8 mouse cellular contexts compared by ENCODE assay signal in genomic region chr13:23450398-23450797, GRCm38 (mm10). TPM values are rescaled to one million over a fixed set of nuclear protein-coding genes. Genes with fewer than 3 reads are reported as not detected.
A peak's percentile ranks its signal among the peaks of the same experiment; 100 is the strongest.
DNase-seq lines count a peak whose midpoint lies in the region; ATAC-seq and TF ChIP-seq lines count a peak whose summit lies in the region.

No protein-coding gene starts in this region.

- H3K4me3 ChIP-seq in embryonic facial prominence, embryonic 10.5 days, result peak overlapping the region; percentile 68
- peak overlapping the region; percentile 65 for H3K4me3 ChIP-seq in limb, embryonic 10.5 days
- peak overlapping the region; percentile 65 for H3K4me3 ChIP-seq in midbrain, embryonic 10.5 days
- H3K4me3 ChIP-seq in small intestine, adult 2 months (ENCODE audit: low read depth, low read length), result peak overlapping the region; percentile 56

- peak; percentile 5 for ATAC-seq in granulocyte monocyte progenitor cell, adult 5-6 weeks (replicated peaks; ENCODE audit: poor library complexity, severe bottlenecking)
- no peak for ATAC-seq in inflammation-experienced regulatory T-cells, adult 6 months

- under 1% methylated on average over 15 of the region's 15 CpGs for WGBS in embryonic facial prominence, embryonic 10.5 days
- under 1% methylated on average over 15 of the region's 15 CpGs for WGBS in limb, embryonic 10.5 days
- WGBS in midbrain, embryonic 10.5 days, result under 1% methylated on average over 15 of the region's 15 CpGs
- 1% methylated on average over 15 of the region's 15 CpGs for WGBS in small intestine, adult 2 months

- H3K36me3 ChIP-seq in embryonic facial prominence, embryonic 10.5 days (replicated peaks), result no peaks in the 10 kb centered on the region
- H3K36me3 ChIP-seq in limb, embryonic 10.5 days, result no peaks in the 10 kb centered on the region
- no peaks in the 10 kb centered on the region for H3K36me3 ChIP-seq in midbrain, embryonic 10.5 days
- no peaks in the 10 kb centered on the region for H3K36me3 ChIP-seq in small intestine, adult 2 months (ENCODE audit: control insufficient read depth, insufficient read depth, low read length)

- DNase-seq in adrenal gland, postnatal 14 days, result peak; percentile 88
- DNase-seq in embryonic facial prominence, embryonic 10.5 days (ENCODE audit: low spot score), result peak; percentile 88
- peak; percentile 89 for DNase-seq in kidney, adult 18-20 months
- peak; percentile 88 for DNase-seq in limb, embryonic 10.5 days (ENCODE audit: low spot score)
- DNase-seq in midbrain, embryonic 10.5 days (ENCODE audit: low spot score), result peak; percentile 87

- no peak for TF ChIP-seq POLR2A in small intestine, adult 2 months (IDR thresholded peaks at IDR 0.05; ENCODE audit: low read depth, low read length)

- H3K4me1 ChIP-seq in embryonic facial prominence, embryonic 10.5 days, result peaks cover 6% of the 10 kb centered on the region
- H3K4me1 ChIP-seq in limb, embryonic 10.5 days, result no peaks in the 10 kb centered on the region
- H3K4me1 ChIP-seq in midbrain, embryonic 10.5 days, result peaks cover 10% of the 10 kb centered on the region; the same call in 1 of the 2 replicates
- no peaks in the 10 kb centered on the region for H3K4me1 ChIP-seq in small intestine, adult 2 months (ENCODE audit: control insufficient read depth, insufficient read depth, insufficient read length, low read length)

- TF ChIP-seq CTCF in small intestine, adult 2 months (IDR thresholded peaks at IDR 0.05; ENCODE audit: extremely low read depth, insufficient read length, insufficient replicate concordance, low read depth, low read length), result no peak

- H3K27ac ChIP-seq in embryonic facial prominence, embryonic 10.5 days (replicated peaks), result peak overlapping the region; percentile 71
- peak overlapping the region; percentile 77 for H3K27ac ChIP-seq in limb, embryonic 10.5 days
- peak overlapping the region; percentile 80 for H3K27ac ChIP-seq in midbrain, embryonic 10.5 days (replicated peaks)
- H3K27ac ChIP-seq in small intestine, adult 2 months (ENCODE audit: insufficient read depth, low read depth, low read length), result no peak overlapping the region

- H3K9me3 ChIP-seq in embryonic facial prominence, embryonic 10.5 days, result no peaks in the 10 kb centered on the region
- no peaks in the 10 kb centered on the region for H3K9me3 ChIP-seq in limb, embryonic 10.5 days (replicated peaks)
- no peaks in the 10 kb centered on the region for H3K9me3 ChIP-seq in midbrain, embryonic 10.5 days (replicated peaks)

- no peaks in the 10 kb centered on the region for H3K27me3 ChIP-seq in embryonic facial prominence, embryonic 10.5 days (replicated peaks; ENCODE audit: low read depth, poor library complexity, severe bottlenecking)
- H3K27me3 ChIP-seq in limb, embryonic 10.5 days (ENCODE audit: low read depth, poor library complexity, severe bottlenecking), result no peaks in the 10 kb centered on the region
- H3K27me3 ChIP-seq in midbrain, embryonic 10.5 days (ENCODE audit: low read depth, poor library complexity, severe bottlenecking), result no peaks in the 10 kb centered on the region
- no peaks in the 10 kb centered on the region for H3K27me3 ChIP-seq in small intestine, adult 2 months (ENCODE audit: control insufficient read depth, insufficient read depth, low read length)

RNA-seq across cellular contexts. Expression of gene Btn1a1, which starts 15.3 kb away (rescaled TPM):
- 0.19 TPM in 1 of 2 replicates, not detected in the other for total RNA-seq in adrenal gland, postnatal 14 days (2021)
- 0.12 and 0.16 TPM in 2 replicates for polyA plus RNA-seq in embryonic facial prominence, embryonic 10.5 days (2016; fragmentation: Nextera tagmentation; extraction: Ambion mirVana)
- total RNA-seq in granulocyte monocyte progenitor cell, adult 5-6 weeks (2014; fragmentation: Nextera tagmentation), result not detected in 2 replicates
- not detected in 2 replicates for total RNA-seq in granulocyte monocyte progenitor cell, adult 5-6 weeks (2017)
- 0.08 and 0.10 TPM in 2 replicates for polyA plus RNA-seq in limb, embryonic 10.5 days (2016; fragmentation: Nextera tagmentation; extraction: Ambion mirVana)
- 0.04 and 0.06 TPM in 2 replicates for polyA plus RNA-seq in midbrain, embryonic 10.5 days (2016; fragmentation: Nextera tagmentation; extraction: Ambion mirVana)
- 0.05 TPM in 1 of 2 replicates, not detected in the other for polyA plus RNA-seq in small intestine, adult 2 months (2012; rRNA removed)
- polyA plus RNA-seq in inflammation-experienced regulatory T-cells, adult 6 months (2017; shearing (Covaris generic)), result not detected

RNA-seq across cellular contexts. Expression of gene Abt1, which starts 26.7 kb away (rescaled TPM):
- 5.9 and 6.3 TPM in 2 replicates for total RNA-seq in adrenal gland, postnatal 14 days (2021)
- 15.0 and 15.6 TPM in 2 replicates for polyA plus RNA-seq in embryonic facial prominence, embryonic 10.5 days (2016; fragmentation: Nextera tagmentation; extraction: Ambion mirVana)
- total RNA-seq in granulocyte monocyte progenitor cell, adult 5-6 weeks (2014; fragmentation: Nextera tagmentation), result 2.9 and 5.7 TPM in 2 replicates
- 11.0 and 13.7 TPM in 2 replicates for total RNA-seq in granulocyte monocyte progenitor cell, adult 5-6 weeks (2017)
- 16.9 and 17.1 TPM in 2 replicates for polyA plus RNA-seq in limb, embryonic 10.5 days (2016; fragmentation: Nextera tagmentation; extraction: Ambion mirVana)
- 14.3 and 14.7 TPM in 2 replicates for polyA plus RNA-seq in midbrain, embryonic 10.5 days (2016; fragmentation: Nextera tagmentation; extraction: Ambion mirVana)
- 0.95 and 1.2 TPM in 2 replicates for polyA plus RNA-seq in small intestine, adult 2 months (2012; rRNA removed)
- polyA plus RNA-seq in inflammation-experienced regulatory T-cells, adult 6 months (2017; shearing (Covaris generic)), result 10 to 100 TPM; 11.3 to 13.4 (median 12.2) TPM

RNA-seq across cellular contexts. Expression of gene Btn2a2, which starts 38.3 kb away (rescaled TPM):
- not detected in 2 replicates for total RNA-seq in adrenal gland, postnatal 14 days (2021)
- polyA plus RNA-seq in embryonic facial prominence, embryonic 10.5 days (2016; fragmentation: Nextera tagmentation; extraction: Ambion mirVana), result 0.99 and 1.2 TPM in 2 replicates
- total RNA-seq in granulocyte monocyte progenitor cell, adult 5-6 weeks (2014; fragmentation: Nextera tagmentation), result not detected in 2 replicates
- total RNA-seq in granulocyte monocyte progenitor cell, adult 5-6 weeks (2017), result not detected in 2 replicates
- polyA plus RNA-seq in limb, embryonic 10.5 days (2016; fragmentation: Nextera tagmentation; extraction: Ambion mirVana), result 0.99 and 1.9 TPM in 2 replicates
- 0.26 and 0.38 TPM in 2 replicates for polyA plus RNA-seq in midbrain, embryonic 10.5 days (2016; fragmentation: Nextera tagmentation; extraction: Ambion mirVana)
- not detected in 2 replicates for polyA plus RNA-seq in small intestine, adult 2 months (2012; rRNA removed)
- not detected for polyA plus RNA-seq in inflammation-experienced regulatory T-cells, adult 6 months (2017; shearing (Covaris generic))
